Mouse (Mus musculus): Measurements from ENCODE around the gene Epha10. TPM values are rescaled to one million over a fixed set of nuclear protein-coding genes. Genes with fewer than 3 reads are reported as not detected.
"Not testable (repeated sequence)": the region's sequence is repeated elsewhere in the genome, so short reads cannot be mapped to it uniquely, and the experiment has no call there.

Gene Epha10
- total RNA-seq, 2 experiments from 2014 or later, result 44.4 to 46.0 TPM

- DNase-seq (ENCODE audit: low spot score in 2 of 2), result no peak
Measured at GRCm38 (mm10) chr4:124893769-124894168, 13.1 kb downstream of the Epha10 start.

- DNase-seq (ENCODE audit: low spot score in 2 of 2), result peak; percentile 65 to 84
Measured at GRCm38 (mm10) chr4:124894508-124895428, 14.1 kb downstream of the Epha10 start.

GRCm38 (mm10) chr4:124898428-124898827 lies 17.7 kb downstream of the Epha10 start:
- DNase-seq (ENCODE audit: low spot score in 2 of 2), result no peak

- DNase-seq (ENCODE audit: low spot score in 2 of 2), result no peak
Measured at GRCm38 (mm10) chr4:124899906-124900305, 19.2 kb downstream of the Epha10 start.

GRCm38 (mm10) chr4:124905417-124905816 lies 24.7 kb downstream of the Epha10 start:
- no peak for DNase-seq (ENCODE audit: low spot score in 2 of 2)

GRCm38 (mm10) chr4:124905971-124906822 lies 25.5 kb downstream of the Epha10 start:
- DNase-seq (ENCODE audit: low spot score in 2 of 2), result no peak

GRCm38 (mm10) chr4:124928102-124928501 lies 47.4 kb downstream of the Epha10 start:
- DNase-seq (ENCODE audit: low spot score in 2 of 2), result no peak

- DNase-seq (ENCODE audit: low spot score in 2 of 2), result peak; percentile 96 to 97
Measured at GRCm38 (mm10) chr4:124936613-124937471, 56.1 kb downstream of the Epha10 start, which contains the start of gene 9930104L06Rik. Gene 9930104L06Rik (plus strand): TSS chr4:124937048.

GRCm38 (mm10) chr4:124939211-124939610 lies 58.5 kb downstream of the Epha10 start, which contains the start of gene Cdca8:
Gene Cdca8 (minus strand): TSS chr4:124939311.
- not testable (repeated sequence) for DNase-seq (ENCODE audit: low spot score in 2 of 2)

- peak; percentile 78 to 86 for DNase-seq (ENCODE audit: low spot score in 2 of 2)
Measured at GRCm38 (mm10) chr4:124943022-124943421, 62.3 kb downstream of the Epha10 start.

GRCm38 (mm10) chr4:124943781-124944180 lies 63.1 kb downstream of the Epha10 start:
- DNase-seq (ENCODE audit: low spot score in 2 of 2), result no peak

GRCm38 (mm10) chr4:124944961-124945360 lies 64.3 kb downstream of the Epha10 start:
- no peak for DNase-seq (ENCODE audit: low spot score in 2 of 2)

GRCm38 (mm10) chr4:124949488-124949887 lies 68.8 kb downstream of the Epha10 start:
- no peak for DNase-seq (ENCODE audit: low spot score in 2 of 2)

GRCm38 (mm10) chr4:124950181-124951035 lies 69.7 kb downstream of the Epha10 start:
- no peak for DNase-seq (ENCODE audit: low spot score in 2 of 2)

- DNase-seq (ENCODE audit: low spot score in 2 of 2), result no peak
Measured at GRCm38 (mm10) chr4:124951036-124951433, 70.3 kb downstream of the Epha10 start.

- DNase-seq (ENCODE audit: low spot score in 2 of 2), result no peak
Measured at GRCm38 (mm10) chr4:124953546-124953945, 72.8 kb downstream of the Epha10 start.

GRCm38 (mm10) chr4:124957284-124957683 lies 76.6 kb downstream of the Epha10 start:
- no peak for DNase-seq (ENCODE audit: low spot score in 2 of 2)

GRCm38 (mm10) chr4:124959062-124959461 lies 78.4 kb downstream of the Epha10 start:
- no peak for DNase-seq (ENCODE audit: low spot score in 2 of 2)

- no peak for DNase-seq (ENCODE audit: low spot score in 2 of 2)
Measured at GRCm38 (mm10) chr4:124960940-124961339, 80.2 kb downstream of the Epha10 start.

- DNase-seq (ENCODE audit: low spot score in 2 of 2), result no peak
Measured at GRCm38 (mm10) chr4:124962576-124962975, 81.9 kb downstream of the Epha10 start.

Measured in left cerebral cortex, adult 18-20 months (tissue).